Mouse (Mus musculus): ENCODE data around the gene Slc17a2. TPM values are rescaled to one million over a fixed set of nuclear protein-coding genes. Genes with fewer than 3 reads are reported as not detected.
A peak's percentile ranks its signal among the peaks of the same experiment; 100 is the strongest.
"Not testable (repeated sequence)": the region's sequence is repeated elsewhere in the genome, so short reads cannot be mapped to it uniquely, and the experiment has no call there.

Gene Slc17a2
- polyA plus RNA-seq, 1 experiment from 2014 or later, result 0.05 TPM

GRCm38 (mm10) chr13:23760972-23761864 is 45.6 kb upstream of the Slc17a2 start, which contains the start of gene Hist1h4a:
TSS of gene Hist1h4a (minus strand) at chr13:23761230.
- WGBS, result under 1% methylated on average over 66 of the region's 72 CpGs
- Histone ChIP-seq H3K4me2 (replicated peaks; ENCODE audit: low read depth) (peak within 1 kb of the TSS; percentile 88), H3K27me3 (replicated peaks; ENCODE audit: control insufficient read depth, insufficient read depth, low read length) (no peaks in the 10 kb centered on the region), H3K27ac (ENCODE audit: low read depth, low read length) (peak within 1 kb of the TSS; percentile 85), H3K9ac (ENCODE audit: low read depth, low read length) (peak within 1 kb of the TSS; percentile 26), H3K9me3 (ENCODE audit: control insufficient read depth) (no peaks in the 10 kb centered on the region), H3K36me3 (ENCODE audit: control insufficient read depth, insufficient read depth) (no peaks in the 10 kb centered on the region), H3K4me3 (ENCODE audit: low read depth, low read length) (peak within 1 kb of the TSS; percentile 44), H3K4me1 (replicated peaks; ENCODE audit: control insufficient read depth, insufficient read depth, low read length) (peaks cover 12% of the 10 kb centered on the region)
- no peak for TF ChIP-seq CTCF (IDR thresholded peaks at IDR 0.05; ENCODE audit: low read depth)
- peak; percentile 66 for ATAC-seq

GRCm38 (mm10) chr13:23761871-23762821 is 44.6 kb upstream of the Slc17a2 start, which contains the start of gene Hist1h3a:
TSS of gene Hist1h3a (minus strand) at chr13:23762386.
- H3K27ac ChIP-seq (ENCODE audit: low read depth, low read length), result peak within 1 kb of the TSS; percentile 85
- not testable (repeated sequence) for H3K9me3 ChIP-seq (ENCODE audit: control insufficient read depth); H3K27me3 ChIP-seq (replicated peaks; ENCODE audit: control insufficient read depth, insufficient read depth, low read length); H3K36me3 ChIP-seq (ENCODE audit: control insufficient read depth, insufficient read depth)
- H3K9ac ChIP-seq (ENCODE audit: low read depth, low read length), result peak within 1 kb of the TSS; percentile 62; the same call in 1 of the 2 replicates
- WGBS, result under 1% methylated on average over 30 of the region's 52 CpGs
- ATAC-seq, result peak; percentile 64
- peak within 1 kb of the TSS; percentile 52 for H3K4me3 ChIP-seq (ENCODE audit: low read depth, low read length)
- H3K4me1 ChIP-seq (replicated peaks; ENCODE audit: control insufficient read depth, insufficient read depth, low read length), result peaks cover 12% of the 10 kb centered on the region
- H3K4me2 ChIP-seq (replicated peaks; ENCODE audit: low read depth), result peak within 1 kb of the TSS; percentile 88

- Histone ChIP-seq H3K27ac (ENCODE audit: low read depth, low read length) (peak overlapping the region; percentile 85), H3K9me3 (ENCODE audit: control insufficient read depth) (no peaks in the 10 kb centered on the region), H3K4me2 (replicated peaks; ENCODE audit: low read depth) (peak overlapping the region; percentile 88), H3K4me1 (replicated peaks; ENCODE audit: control insufficient read depth, insufficient read depth, low read length) (peaks cover 12% of the 10 kb centered on the region), H3K4me3 (ENCODE audit: low read depth, low read length) (peak overlapping the region; percentile 52), H3K27me3 (replicated peaks; ENCODE audit: control insufficient read depth, insufficient read depth, low read length) (no peaks in the 10 kb centered on the region), H3K36me3 (ENCODE audit: control insufficient read depth, insufficient read depth) (no peaks in the 10 kb centered on the region), H3K9ac (ENCODE audit: low read depth, low read length) (peak overlapping the region; percentile 62; the same call in 1 of the 2 replicates)
- no peak for TF ChIP-seq CTCF (IDR thresholded peaks at IDR 0.05; ENCODE audit: low read depth)
- WGBS, result under 1% methylated on average over 10 of the region's 10 CpGs
- no peak for ATAC-seq
These were observed 43.6 kb upstream of the Slc17a2 start for GRCm38 (mm10) chr13:23763242-23763585.

- peak; percentile 57 for ATAC-seq
These were observed 43.0 kb upstream of the Slc17a2 start, which contains the start of gene Hist1h1a for GRCm38 (mm10) chr13:23763586-23764323. TSS of gene Hist1h1a (plus strand) at chr13:23763666.

GRCm38 (mm10) chr13:23764324-23765171 is 42.2 kb upstream of the Slc17a2 start:
- Histone ChIP-seq H3K9ac (ENCODE audit: low read depth, low read length) (peak overlapping the region; percentile 62; the same call in 1 of the 2 replicates), H3K27me3 (replicated peaks; ENCODE audit: control insufficient read depth, insufficient read depth, low read length) (no peaks in the 10 kb centered on the region), H3K4me1 (replicated peaks; ENCODE audit: control insufficient read depth, insufficient read depth, low read length) (peaks cover 12% of the 10 kb centered on the region), H3K4me3 (ENCODE audit: low read depth, low read length) (peak overlapping the region; percentile 52), H3K36me3 (ENCODE audit: control insufficient read depth, insufficient read depth) (no peaks in the 10 kb centered on the region), H3K9me3 (ENCODE audit: control insufficient read depth) (no peaks in the 10 kb centered on the region), H3K27ac (ENCODE audit: low read depth, low read length) (peak overlapping the region; percentile 85; the same call in 1 of the 2 replicates), H3K4me2 (replicated peaks; ENCODE audit: low read depth) (peak overlapping the region; percentile 88)
- no peak for TF ChIP-seq CTCF (IDR thresholded peaks at IDR 0.05; ENCODE audit: low read depth)
- WGBS, result 47% methylated on average over 12 of the region's 12 CpGs
- no peak for ATAC-seq

More at GRCm38 (mm10) chr13:23763586-23764323, 43.0 kb upstream of the Slc17a2 start, which contains the start of gene Hist1h1a:
- H3K4me3 ChIP-seq (ENCODE audit: low read depth, low read length), result peak within 1 kb of the TSS; percentile 52
- H3K4me2 ChIP-seq (replicated peaks; ENCODE audit: low read depth), result peak within 1 kb of the TSS; percentile 88
- no peaks in the 10 kb centered on the region for H3K9me3 ChIP-seq (ENCODE audit: control insufficient read depth)
- no peaks in the 10 kb centered on the region for H3K36me3 ChIP-seq (ENCODE audit: control insufficient read depth, insufficient read depth)
- WGBS, result 5% methylated on average over 34 of the region's 34 CpGs
- H3K27me3 ChIP-seq (replicated peaks; ENCODE audit: control insufficient read depth, insufficient read depth, low read length), result no peaks in the 10 kb centered on the region
- H3K9ac ChIP-seq (ENCODE audit: low read depth, low read length), result peak within 1 kb of the TSS; percentile 62
- no peak for TF ChIP-seq CTCF (IDR thresholded peaks at IDR 0.05; ENCODE audit: low read depth)
- H3K27ac ChIP-seq (ENCODE audit: low read depth, low read length), result peak within 1 kb of the TSS; percentile 85
- peaks cover 12% of the 10 kb centered on the region for H3K4me1 ChIP-seq (replicated peaks; ENCODE audit: control insufficient read depth, insufficient read depth, low read length)
